Mouse (Mus musculus): ENCODE data around the gene Scly. TPM values are rescaled to one million over a fixed set of nuclear protein-coding genes. Genes with fewer than 3 reads are reported as not detected.

Scly gene
- polyA plus RNA-seq, 2 experiments, result 11.6 to 13.5 TPM

DNA sequence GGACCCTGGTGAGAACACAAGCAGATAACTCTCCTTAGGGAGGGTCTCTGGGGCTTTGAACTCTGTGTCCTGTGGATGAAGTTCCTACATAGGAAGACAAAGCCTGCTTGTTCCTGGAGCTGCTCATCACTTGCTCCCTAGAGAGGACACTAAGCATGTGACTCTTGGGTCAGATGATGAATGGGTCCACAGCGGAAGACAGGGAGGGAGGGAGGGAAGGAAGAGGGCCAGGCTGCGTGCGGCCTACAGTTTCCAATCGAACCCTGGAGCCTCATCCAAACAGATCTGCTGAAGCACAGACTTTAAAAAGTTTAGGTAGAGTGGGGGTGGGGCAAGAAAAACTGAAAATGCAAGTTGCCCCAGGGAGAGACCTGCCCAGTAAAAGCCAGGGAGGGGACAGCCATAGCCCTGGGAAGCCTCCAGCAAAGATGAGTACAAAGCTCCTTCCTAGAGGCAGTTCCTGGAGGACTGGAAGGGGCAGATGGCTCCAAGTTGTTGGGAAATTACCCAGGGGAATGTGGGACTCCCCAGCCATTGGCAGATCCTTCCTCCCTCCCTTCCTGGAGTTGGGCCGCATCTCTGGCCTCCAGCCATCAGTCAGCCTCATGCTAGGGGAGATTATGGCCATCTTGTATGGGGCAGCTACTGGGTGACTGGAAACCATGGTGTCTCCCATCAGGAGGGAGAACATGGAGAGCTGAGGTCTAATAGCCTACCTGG, 1.7 kb downstream of the Scly start:
- WGBS, result 92% methylated on average over 5 of the region's 5 CpGs
- Histone ChIP-seq H3K36me3 (ENCODE audit: control insufficient read depth, insufficient read depth, low read length) (peaks cover 5% of the 10 kb centered on the region; the same call in 1 of the 2 replicates), H3K9ac (ENCODE audit: low read depth, low read length, severe bottlenecking) (no peak overlapping the region), H3K4me1 (ENCODE audit: control insufficient read depth, insufficient read depth, low read length) (0 out of 2 replicates have a peak, but pooled peaks cover 5% of the 10 kb centered on the region), H3K9me3 (ENCODE audit: control insufficient read depth, low read length) (no peaks in the 10 kb centered on the region), H3K4me2 (replicated peaks; ENCODE audit: low read depth, low read length, severe bottlenecking) (no peak overlapping the region), H3K27ac (replicated peaks; ENCODE audit: low read depth, low read length) (no peak overlapping the region), H3K27me3 (ENCODE audit: control insufficient read depth, insufficient read depth, low read length) (no peaks in the 10 kb centered on the region), H3K4me3 (replicated peaks; ENCODE audit: low read length) (no peak overlapping the region)
- no peak for TF ChIP-seq POLR2A (IDR thresholded peaks at IDR 0.05; ENCODE audit: borderline replicate concordance, extremely low read depth, insufficient read depth, insufficient read length)
- DNase-seq (ENCODE audit: low spot score) (no peak), ATAC-seq (ENCODE audit: low FRiP score, low read depth) (no peak)

DNA sequence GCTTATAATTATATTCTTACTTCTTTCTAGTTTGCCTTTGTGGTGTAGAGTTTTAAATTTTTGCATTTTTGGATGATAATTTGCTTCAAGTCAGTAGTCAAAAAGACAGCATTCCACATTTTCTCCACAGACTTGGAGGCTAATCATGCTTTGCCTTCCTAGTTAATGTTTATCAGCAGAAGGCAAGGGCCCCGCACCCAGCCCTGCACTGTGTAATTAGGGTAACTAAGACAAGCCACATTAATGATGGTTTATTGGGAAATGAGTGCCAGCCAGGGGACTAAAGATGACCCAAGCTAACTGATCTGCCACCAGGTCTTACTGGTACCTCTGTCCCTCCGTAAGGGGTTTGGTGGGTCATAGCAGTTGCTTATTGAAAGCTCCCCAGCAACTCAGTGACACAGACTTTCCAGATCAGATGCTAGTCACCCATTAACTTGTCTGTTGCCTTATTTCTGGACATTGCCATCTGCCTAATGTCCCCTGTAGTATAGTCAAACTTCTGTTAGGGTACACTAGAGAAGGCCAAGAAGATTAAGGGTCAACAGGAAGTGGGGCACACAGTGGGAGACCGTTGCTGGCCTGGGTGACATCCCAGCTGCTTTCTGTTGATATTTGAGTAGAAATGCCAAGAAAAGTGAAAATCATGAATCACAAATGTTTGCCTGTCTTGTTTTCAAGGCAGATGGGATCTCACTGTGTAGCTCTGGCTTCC, 3.2 kb downstream of the Scly start:
- Histone ChIP-seq H3K36me3 (ENCODE audit: control insufficient read depth, insufficient read depth, low read length) (peaks cover 14% of the 10 kb centered on the region), H3K27me3 (ENCODE audit: control insufficient read depth, insufficient read depth, low read length) (no peaks in the 10 kb centered on the region), H3K4me2 (replicated peaks; ENCODE audit: low read depth, low read length, severe bottlenecking) (no peak overlapping the region), H3K4me1 (ENCODE audit: control insufficient read depth, insufficient read depth, low read length) (0 out of 2 replicates have a peak, but pooled peaks cover 5% of the 10 kb centered on the region), H3K9me3 (ENCODE audit: control insufficient read depth, low read length) (no peaks in the 10 kb centered on the region), H3K9ac (ENCODE audit: low read depth, low read length, severe bottlenecking) (no peak overlapping the region), H3K27ac (replicated peaks; ENCODE audit: low read depth, low read length) (no peak overlapping the region), H3K4me3 (replicated peaks; ENCODE audit: low read length) (no peak overlapping the region)
- WGBS, result 75% methylated on average over 3 of the region's 3 CpGs
- TF ChIP-seq POLR2A (IDR thresholded peaks at IDR 0.05; ENCODE audit: borderline replicate concordance, extremely low read depth, insufficient read depth, insufficient read length), result no peak
- ATAC-seq (ENCODE audit: low FRiP score, low read depth) (no peak), DNase-seq (ENCODE audit: low spot score) (no peak)

DNA sequence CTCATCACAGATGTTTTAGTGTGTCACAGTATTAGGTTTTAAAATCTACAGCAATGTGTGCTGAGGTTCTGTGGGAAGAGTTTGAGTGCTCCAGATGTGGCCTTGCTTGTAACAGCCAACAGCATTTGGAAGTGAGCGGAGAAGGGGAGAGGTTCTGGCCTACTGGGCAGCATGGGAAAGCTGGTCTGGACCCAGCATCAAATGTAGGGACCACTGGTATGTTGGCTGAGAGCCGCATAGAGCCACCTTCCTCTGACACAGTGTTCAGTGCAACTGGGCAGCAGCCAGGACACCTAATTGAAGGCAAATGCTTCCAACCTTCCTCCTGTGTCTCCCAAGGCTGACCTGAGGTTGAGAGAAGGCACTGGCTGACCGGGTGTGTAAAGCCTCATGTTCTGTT, 3.9 kb downstream of the Scly start:
- Histone ChIP-seq H3K4me3 (replicated peaks; ENCODE audit: low read length) (no peak overlapping the region), H3K36me3 (ENCODE audit: control insufficient read depth, insufficient read depth, low read length) (peaks cover 15% of the 10 kb centered on the region), H3K27me3 (ENCODE audit: control insufficient read depth, insufficient read depth, low read length) (no peaks in the 10 kb centered on the region), H3K9me3 (ENCODE audit: control insufficient read depth, low read length) (no peaks in the 10 kb centered on the region), H3K27ac (replicated peaks; ENCODE audit: low read depth, low read length) (no peak overlapping the region), H3K9ac (ENCODE audit: low read depth, low read length, severe bottlenecking) (no peak overlapping the region), H3K4me1 (ENCODE audit: control insufficient read depth, insufficient read depth, low read length) (0 out of 2 replicates have a peak, but pooled peaks cover 5% of the 10 kb centered on the region), H3K4me2 (replicated peaks; ENCODE audit: low read depth, low read length, severe bottlenecking) (no peak overlapping the region)
- WGBS, result 90% methylated on average over 3 of the region's 3 CpGs
- DNase-seq (ENCODE audit: low spot score), result no peak
- no peak for TF ChIP-seq POLR2A (IDR thresholded peaks at IDR 0.05; ENCODE audit: borderline replicate concordance, extremely low read depth, insufficient read depth, insufficient read length)
- no peak for ATAC-seq (ENCODE audit: low FRiP score, low read depth)

DNA sequence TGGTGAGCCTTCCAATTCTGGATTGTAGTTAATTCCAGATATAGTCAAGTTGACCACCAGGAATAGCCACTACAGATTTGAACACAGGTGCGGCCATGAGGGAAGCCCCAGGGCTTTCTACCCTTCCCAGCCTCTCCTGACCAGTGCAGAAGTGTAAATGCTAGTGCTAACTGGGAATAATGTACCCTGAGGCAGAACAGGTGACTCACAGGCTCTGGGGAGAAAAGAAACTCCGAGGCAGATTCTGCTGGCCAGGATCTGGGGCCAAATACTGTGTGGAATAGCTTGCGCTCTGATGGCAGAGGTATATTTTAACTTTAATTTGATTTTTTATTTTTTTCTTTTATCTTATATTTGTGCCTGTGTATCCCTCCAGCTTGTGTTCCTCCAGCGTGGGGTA, 6.5 kb downstream of the Scly start:
- H3K27me3 ChIP-seq (ENCODE audit: control insufficient read depth, insufficient read depth, low read length), result no peaks in the 10 kb centered on the region
- ATAC-seq (ENCODE audit: low FRiP score, low read depth), result no peak
- no peak overlapping the region for H3K4me3 ChIP-seq (replicated peaks; ENCODE audit: low read length)
- H3K4me1 ChIP-seq (ENCODE audit: control insufficient read depth, insufficient read depth, low read length), result no peaks in the 10 kb centered on the region
- H3K27ac ChIP-seq (replicated peaks; ENCODE audit: low read depth, low read length), result no peak overlapping the region
- TF ChIP-seq POLR2A (IDR thresholded peaks at IDR 0.05; ENCODE audit: borderline replicate concordance, extremely low read depth, insufficient read depth, insufficient read length), result no peak
- WGBS, result 86% methylated on average over 4 of the region's 4 CpGs
- no peak overlapping the region for H3K4me2 ChIP-seq (replicated peaks; ENCODE audit: low read depth, low read length, severe bottlenecking)
- no peak overlapping the region for H3K9ac ChIP-seq (ENCODE audit: low read depth, low read length, severe bottlenecking)
- peaks cover 38% of the 10 kb centered on the region for H3K36me3 ChIP-seq (ENCODE audit: control insufficient read depth, insufficient read depth, low read length)
- H3K9me3 ChIP-seq (ENCODE audit: control insufficient read depth, low read length), result no peaks in the 10 kb centered on the region
- no peak for DNase-seq (ENCODE audit: low spot score)

DNA sequence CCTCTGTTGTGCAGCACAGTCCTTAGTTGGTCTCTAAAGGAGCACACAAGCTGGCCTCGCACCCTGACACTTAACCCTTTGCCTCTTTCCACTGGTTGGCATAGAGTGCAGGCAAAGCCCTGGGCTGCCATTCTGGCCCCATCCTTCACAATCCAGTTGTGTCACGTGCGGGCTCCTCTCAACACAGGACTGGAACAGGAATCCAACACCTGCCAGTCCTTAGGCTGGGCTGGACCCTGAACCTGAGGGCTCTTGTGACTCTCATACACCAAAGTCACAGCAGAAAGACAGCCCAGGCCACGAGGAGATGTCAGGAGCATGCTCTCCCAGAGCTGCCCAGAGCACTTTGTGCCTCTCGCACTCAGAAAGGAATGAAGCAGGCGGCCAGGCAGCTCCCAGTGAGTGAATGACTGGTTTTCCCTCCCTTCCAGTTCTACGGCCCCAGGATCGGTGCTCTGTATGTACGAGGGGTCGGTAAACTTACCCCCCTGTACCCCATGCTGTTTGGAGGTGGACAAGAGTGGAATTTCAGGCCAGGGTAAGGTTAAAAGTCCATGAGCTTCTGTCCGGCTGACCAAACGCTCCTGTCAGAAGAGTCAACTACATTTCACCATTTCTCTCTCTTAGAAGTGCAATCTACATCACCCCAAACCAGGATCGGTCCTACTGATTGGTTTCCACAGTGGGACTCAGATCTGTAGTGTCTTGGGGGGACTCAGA, 11.4 kb downstream of the Scly start:
- H3K4me3 ChIP-seq (replicated peaks; ENCODE audit: low read length), result no peak overlapping the region
- no peak overlapping the region for H3K4me2 ChIP-seq (replicated peaks; ENCODE audit: low read depth, low read length, severe bottlenecking)
- H3K9me3 ChIP-seq (ENCODE audit: control insufficient read depth, low read length), result no peaks in the 10 kb centered on the region
- no peak overlapping the region for H3K27ac ChIP-seq (replicated peaks; ENCODE audit: low read depth, low read length)
- H3K4me1 ChIP-seq (ENCODE audit: control insufficient read depth, insufficient read depth, low read length), result peaks cover 4% of the 10 kb centered on the region; the same call in 1 of the 2 replicates
- WGBS, result 92% methylated on average over 13 of the region's 13 CpGs
- no peak overlapping the region for H3K9ac ChIP-seq (ENCODE audit: low read depth, low read length, severe bottlenecking)
- no peak for TF ChIP-seq POLR2A (IDR thresholded peaks at IDR 0.05; ENCODE audit: borderline replicate concordance, extremely low read depth, insufficient read depth, insufficient read length)
- ATAC-seq (ENCODE audit: low FRiP score, low read depth) (no peak), DNase-seq (ENCODE audit: low spot score) (no peak)
- H3K27me3 ChIP-seq (ENCODE audit: control insufficient read depth, insufficient read depth, low read length), result no peaks in the 10 kb centered on the region
- H3K36me3 ChIP-seq (ENCODE audit: control insufficient read depth, insufficient read depth, low read length), result peaks cover 49% of the 10 kb centered on the region
